20 mouse cellular contexts compared by ENCODE assay signal in genomic region chr16:35803723-35804122, GRCm38 (mm10).
"Had no signal": no experiment of that assay in that cellular context is flagged by ENCODE, and none has a peak within 500 bp of the region (broad histone marks: within the 10 kb centered on the region; RNA-seq: fewer than 3 reads in every experiment).

No protein-coding gene starts in this region.

- H3K27ac ChIP-seq: limb, embryonic 12.5 days; limb, embryonic 15.5 days; lung, embryonic 15.5 days; macrophage; neural tube, embryonic 12.5 days; neural tube, embryonic 15.5 days had no signal

- H3K4me2 ChIP-seq: limb, embryonic 12.5 days; limb, embryonic 15.5 days; lung, embryonic 15.5 days; midbrain, embryonic 11.5 days; neural tube, embryonic 12.5 days; neural tube, embryonic 15.5 days had no signal

- H3K4me3 ChIP-seq: limb, embryonic 12.5 days; limb, embryonic 15.5 days; lung, embryonic 15.5 days; megakaryocyte, embryonic 14.5 days; neural tube, embryonic 12.5 days; neural tube, embryonic 15.5 days had no signal

- H3K9me3 ChIP-seq: limb, embryonic 15.5 days; lung, embryonic 15.5 days; neural tube, embryonic 12.5 days had no signal

- H3K27me3 ChIP-seq: limb, embryonic 12.5 days; limb, embryonic 15.5 days; lung, embryonic 15.5 days; neural tube, embryonic 12.5 days; neural tube, embryonic 15.5 days had no signal

- H3K9ac ChIP-seq: limb, embryonic 12.5 days; limb, embryonic 15.5 days; lung, embryonic 15.5 days; neural tube, embryonic 12.5 days; neural tube, embryonic 15.5 days had no signal

- DNase-seq: kidney, adult 18-20 months; kidney, adult 9 months; kidney, postnatal 14 days; kidney, postnatal 4 days; left cerebral cortex, postnatal 4 days; lung, adult 18-20 months; midbrain, embryonic 14.5 days; right cerebral cortex, postnatal 25 days; thymus, adult 18-20 months; thymus, postnatal 36 days had no signal

- ATAC-seq: inflammation-experienced regulatory T-cells, adult 6 months; intestine, embryonic 16.5 days had no signal

- H3K36me3 ChIP-seq: lung, embryonic 15.5 days had no signal

- H3K4me1 ChIP-seq: limb, embryonic 12.5 days; limb, embryonic 15.5 days; lung, embryonic 15.5 days; megakaryocyte, embryonic 14.5 days; neural tube, embryonic 12.5 days; neural tube, embryonic 15.5 days had no signal
